Mouse (Mus musculus) embryonic facial prominence, embryonic 13.5 days (tissue): ENCODE results near the gene Mast4. TPM values are rescaled to one million over a fixed set of nuclear protein-coding genes. Genes with fewer than 3 reads are reported as not detected.

Experiments used
- ATAC-seq: fragments of 200-750 bp; cut with Nextera tagmentation; 2 replicates; pipeline ENCODE4 v1.8.0; 2017; ENCODE audit warnings: low read depth; ENCODE audit not compliant: insufficient number of reproducible peaks, insufficient read depth, low FRiP score, low TSS enrichment
- H3K27ac ChIP-seq: fragments of 300-500 bp; sonication (generic); 2 replicates; pipeline ENCODE4 v1.5.1; 2015; ENCODE audit warnings: moderate library complexity, mild to moderate bottlenecking, inconsistent platforms
- H3K27me3 ChIP-seq: fragments of 300-500 bp; sonication (generic); 2 replicates; pipeline ENCODE4 v1.6.1; 2015; ENCODE audit warnings: mild to moderate bottlenecking, inconsistent platforms
- H3K36me3 ChIP-seq: fragments of 300-500 bp; sonication (generic); 2 replicates; pipeline ENCODE4 v1.6.1; 2015; ENCODE audit warnings: mild to moderate bottlenecking, inconsistent platforms
- H3K4me1 ChIP-seq: fragments of 300-500 bp; sonication (generic); 2 replicates; pipeline ENCODE4 v1.6.1; 2015; ENCODE audit warnings: inconsistent platforms
- H3K4me2 ChIP-seq: fragments of 300-500 bp; sonication (generic); 2 replicates; pipeline ENCODE4 v1.6.1; 2015; ENCODE audit warnings: moderate library complexity, mild to moderate bottlenecking, inconsistent platforms
- H3K4me3 ChIP-seq: fragments of 300-500 bp; sonication (generic); 2 replicates; pipeline ENCODE4 v1.5.1; 2015; ENCODE audit warnings: mild to moderate bottlenecking, inconsistent platforms
- H3K9ac ChIP-seq: fragments of 300-500 bp; sonication (generic); 2 replicates; pipeline ENCODE4 v1.6.1; 2015; ENCODE audit warnings: mild to moderate bottlenecking, inconsistent platforms
- H3K9me3 ChIP-seq: fragments of 300-500 bp; sonication (generic); 2 replicates; pipeline ENCODE4 v1.6.1; 2016; ENCODE audit warnings: inconsistent platforms
- WGBS: fragments of 180-500 bp; shearing (Covaris S2); methylation state at CpG from one replicate; pipeline ENCODE4 v1.1.7; 2015; ENCODE audit warnings: mixed read lengths; 5-methylcytosine and 5-hydroxymethylcytosine counted together
- polyA plus RNA-seq: library from polyadenylated mRNA; unstranded; fragments of >200 nt; fragmentation: Nextera tagmentation; extraction: Ambion mirVana; gene quantifications from 2 replicates; pipeline ENCODE4 v1.2.1, GENCODE M21; 2015

Gene Mast4
- polyA plus RNA-seq, 1 experiment from 2014 or later: 28.6 TPM

DNA sequence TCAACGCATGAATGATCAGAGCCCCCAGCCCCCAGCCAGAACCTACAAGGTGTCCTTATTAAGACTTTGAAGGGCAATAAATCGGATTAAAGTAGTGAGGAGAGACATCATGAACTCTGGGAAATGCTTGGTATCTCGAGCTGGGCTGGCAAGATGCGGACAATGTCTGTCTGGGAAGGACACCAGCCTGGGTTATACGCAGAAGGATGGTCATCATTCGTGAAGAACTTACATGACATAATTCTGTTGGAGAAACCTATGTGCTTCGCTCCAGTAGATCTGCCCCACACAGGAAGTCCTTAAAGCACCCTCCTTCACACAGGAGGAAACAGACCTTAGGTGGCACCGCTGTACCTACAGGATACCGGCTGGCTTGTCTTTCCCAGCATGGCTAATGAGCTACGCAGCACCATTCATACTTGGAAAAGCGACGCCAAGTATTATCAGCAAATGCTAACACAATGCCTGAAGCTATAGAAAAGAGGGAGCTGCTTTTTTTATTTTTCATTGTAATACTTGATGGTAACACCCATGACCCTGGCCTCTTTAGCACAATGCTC is 456.5 kb downstream of the Mast4 start:
- Histone ChIP-seq H3K9me3 (no peaks in the 10 kb centered on the region), H3K36me3 (no peaks in the 10 kb centered on the region), H3K9ac (no peak overlapping the region), H3K4me1 (peaks cover 20% of the 10 kb centered on the region), H3K27ac (no peak overlapping the region), H3K27me3 (no peaks in the 10 kb centered on the region), H3K4me2 (no peak overlapping the region), H3K4me3 (no peak overlapping the region)
- no peak for ATAC-seq
- 85% methylated on average over 12 of the region's 12 CpGs for WGBS

- H3K4me1 ChIP-seq: peaks cover 20% of the 10 kb centered on the region
- ATAC-seq: no peak
- H3K4me2 ChIP-seq: no peak overlapping the region
- H3K9me3 ChIP-seq: no peaks in the 10 kb centered on the region
- H3K27me3 ChIP-seq: no peaks in the 10 kb centered on the region
- H3K4me3 ChIP-seq: no peak overlapping the region
- no peaks in the 10 kb centered on the region for H3K36me3 ChIP-seq
- 85% methylated on average over 8 of the region's 8 CpGs for WGBS
- H3K9ac ChIP-seq: no peak overlapping the region
- H3K27ac ChIP-seq: no peak overlapping the region
Observed at GRCm38 (mm10) chr13:102877154-102877553, 457.1 kb downstream of the Mast4 start.

GRCm38 (mm10) chr13:102875520-102875919 is 458.8 kb downstream of the Mast4 start:
- no peak for ATAC-seq
- Histone ChIP-seq H3K4me1 (peaks cover 20% of the 10 kb centered on the region), H3K9me3 (no peaks in the 10 kb centered on the region), H3K4me3 (no peak overlapping the region), H3K4me2 (no peak overlapping the region), H3K27me3 (no peaks in the 10 kb centered on the region), H3K36me3 (no peaks in the 10 kb centered on the region), H3K27ac (no peak overlapping the region), H3K9ac (no peak overlapping the region)
- 79% methylated on average over 8 of the region's 8 CpGs for WGBS

GRCm38 (mm10) chr13:102875144-102875476 is 459.2 kb downstream of the Mast4 start:
- no peak for ATAC-seq
- H3K27me3 ChIP-seq: no peaks in the 10 kb centered on the region
- H3K27ac ChIP-seq: no peak overlapping the region
- no peaks in the 10 kb centered on the region for H3K36me3 ChIP-seq
- H3K4me1 ChIP-seq: peaks cover 23% of the 10 kb centered on the region
- no peak overlapping the region for H3K9ac ChIP-seq
- H3K4me2 ChIP-seq: no peak overlapping the region
- H3K9me3 ChIP-seq: no peaks in the 10 kb centered on the region
- no peak overlapping the region for H3K4me3 ChIP-seq
- WGBS: 38% methylated on average over 3 of the region's 3 CpGs

- H3K9me3 ChIP-seq: no peaks in the 10 kb centered on the region
- ATAC-seq: 0 out of 2 replicates have a peak, but pooled peaks have one; percentile 37
- no peaks in the 10 kb centered on the region for H3K27me3 ChIP-seq
- H3K27ac ChIP-seq: no peak overlapping the region
- H3K4me2 ChIP-seq: no peak overlapping the region
- no peak overlapping the region for H3K4me3 ChIP-seq
- H3K4me1 ChIP-seq: peaks cover 23% of the 10 kb centered on the region
- H3K36me3 ChIP-seq: no peaks in the 10 kb centered on the region
- 71% methylated on average over 14 of the region's 14 CpGs for WGBS
- no peak overlapping the region for H3K9ac ChIP-seq
Observed at GRCm38 (mm10) chr13:102874465-102875143, 459.7 kb downstream of the Mast4 start.

DNA sequence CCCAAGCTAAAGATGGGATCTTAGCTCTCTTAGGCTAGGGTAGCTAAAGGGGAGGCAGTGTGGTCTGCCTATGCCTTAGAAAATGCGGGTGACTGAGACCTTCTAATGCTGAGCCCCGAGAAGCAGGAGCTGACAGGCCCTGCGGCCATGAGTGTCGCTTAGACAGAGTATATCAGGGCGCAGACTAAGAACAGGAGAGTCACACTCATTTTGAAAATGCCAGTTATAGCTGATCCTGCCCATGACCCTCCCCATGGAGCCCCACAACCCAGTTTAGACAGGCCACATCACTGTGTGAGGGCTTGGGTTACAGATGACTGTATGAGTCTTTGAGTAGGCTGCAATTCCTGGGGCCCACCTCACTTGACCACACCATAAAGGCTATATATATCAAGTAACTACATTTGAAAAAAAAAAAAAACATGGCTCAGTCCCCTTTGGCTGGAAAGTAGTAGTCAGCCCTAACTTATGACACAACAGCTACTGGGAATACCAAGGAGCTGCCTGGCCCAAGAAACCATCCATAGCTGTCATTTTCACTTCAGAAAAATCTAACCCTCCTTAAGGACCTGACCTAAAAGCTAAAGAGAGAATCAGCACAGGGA is 460.8 kb downstream of the Mast4 start:
- H3K27ac ChIP-seq: no peak overlapping the region
- H3K9me3 ChIP-seq: peaks cover 1% of the 10 kb centered on the region; the same call in 1 of the 2 replicates
- peaks cover 23% of the 10 kb centered on the region for H3K4me1 ChIP-seq
- no peak overlapping the region for H3K4me2 ChIP-seq
- 83% methylated on average over 5 of the region's 5 CpGs for WGBS
- H3K9ac ChIP-seq: no peak overlapping the region
- no peaks in the 10 kb centered on the region for H3K36me3 ChIP-seq
- H3K27me3 ChIP-seq: no peaks in the 10 kb centered on the region
- H3K4me3 ChIP-seq: no peak overlapping the region
- ATAC-seq: no peak

- Histone ChIP-seq H3K9me3 (peaks cover 4% of the 10 kb centered on the region; the same call in 1 of the 2 replicates), H3K4me1 (peaks cover 20% of the 10 kb centered on the region), H3K4me2 (no peak overlapping the region), H3K27ac (no peak overlapping the region), H3K27me3 (no peaks in the 10 kb centered on the region), H3K4me3 (no peak overlapping the region), H3K36me3 (no peaks in the 10 kb centered on the region), H3K9ac (no peak overlapping the region)
- 58% methylated on average over 11 of the region's 11 CpGs for WGBS
- no peak for ATAC-seq
Observed at GRCm38 (mm10) chr13:102871380-102872104, 462.8 kb downstream of the Mast4 start.

DNA sequence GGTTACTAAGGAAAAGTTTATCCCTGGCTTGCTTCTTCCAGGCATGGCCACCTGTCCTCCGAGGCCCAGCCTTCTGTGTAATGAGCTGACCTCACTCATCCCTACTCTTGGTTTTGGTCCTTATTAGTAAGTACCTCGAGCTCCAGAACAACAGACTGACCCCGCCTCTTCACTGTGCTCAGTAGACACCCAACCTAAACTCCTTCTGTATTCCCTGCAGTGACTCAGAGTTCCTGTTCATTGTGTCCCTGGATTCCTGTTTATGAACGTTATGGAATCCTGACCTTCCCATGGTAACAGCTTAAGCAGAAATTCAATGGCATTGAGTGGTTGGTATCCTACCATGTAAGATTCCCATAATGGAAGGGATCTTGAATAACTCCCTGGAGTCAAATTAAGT is 464.8 kb downstream of the Mast4 start:
- 84% methylated on average over 4 of the region's 4 CpGs for WGBS
- no peaks in the 10 kb centered on the region for H3K36me3 ChIP-seq
- H3K27me3 ChIP-seq: no peaks in the 10 kb centered on the region
- H3K9me3 ChIP-seq: peaks cover 4% of the 10 kb centered on the region; the same call in 1 of the 2 replicates
- H3K4me3 ChIP-seq: no peak overlapping the region
- no peak overlapping the region for H3K27ac ChIP-seq
- no peak overlapping the region for H3K4me2 ChIP-seq
- H3K4me1 ChIP-seq: peaks cover 24% of the 10 kb centered on the region
- no peak for ATAC-seq
- H3K9ac ChIP-seq: no peak overlapping the region

DNA sequence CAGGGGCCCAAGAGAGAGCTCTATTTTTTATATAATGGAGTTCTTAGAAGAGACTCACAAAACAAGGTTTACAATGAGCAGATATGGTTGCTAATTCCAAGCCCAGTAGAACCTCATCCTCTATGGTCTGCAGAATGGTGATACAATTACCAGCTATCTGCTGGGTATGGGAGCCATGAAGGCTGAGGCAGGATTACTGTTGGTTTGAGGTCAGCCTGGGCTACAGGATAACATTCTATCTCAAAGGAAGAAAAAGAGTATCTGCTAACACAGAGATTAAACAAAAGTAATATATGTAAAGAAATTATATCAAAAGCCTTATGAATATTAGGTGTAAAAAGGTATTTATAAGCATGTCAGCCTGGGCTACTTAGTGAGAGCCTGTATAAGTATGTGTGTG is 467.5 kb downstream of the Mast4 start:
- Histone ChIP-seq H3K4me1 (peaks cover 24% of the 10 kb centered on the region), H3K27me3 (no peaks in the 10 kb centered on the region), H3K4me2 (no peak overlapping the region), H3K36me3 (no peaks in the 10 kb centered on the region), H3K27ac (no peak overlapping the region), H3K9ac (no peak overlapping the region), H3K4me3 (no peak overlapping the region), H3K9me3 (peaks cover 4% of the 10 kb centered on the region; the same call in 1 of the 2 replicates)
- ATAC-seq: no peak

- no peaks in the 10 kb centered on the region for H3K36me3 ChIP-seq
- peaks cover 24% of the 10 kb centered on the region for H3K4me1 ChIP-seq
- H3K9ac ChIP-seq: no peak overlapping the region
- 60% methylated on average over 11 of the region's 11 CpGs for WGBS
- no peak for ATAC-seq
- no peak overlapping the region for H3K4me3 ChIP-seq
- no peaks in the 10 kb centered on the region for H3K27me3 ChIP-seq
- H3K9me3 ChIP-seq: peaks cover 4% of the 10 kb centered on the region; the same call in 1 of the 2 replicates
- no peak overlapping the region for H3K4me2 ChIP-seq
- peak overlapping the region; percentile 39; the same call in 1 of the 2 replicates for H3K27ac ChIP-seq
Observed at GRCm38 (mm10) chr13:102865971-102866724, 468.1 kb downstream of the Mast4 start.

DNA sequence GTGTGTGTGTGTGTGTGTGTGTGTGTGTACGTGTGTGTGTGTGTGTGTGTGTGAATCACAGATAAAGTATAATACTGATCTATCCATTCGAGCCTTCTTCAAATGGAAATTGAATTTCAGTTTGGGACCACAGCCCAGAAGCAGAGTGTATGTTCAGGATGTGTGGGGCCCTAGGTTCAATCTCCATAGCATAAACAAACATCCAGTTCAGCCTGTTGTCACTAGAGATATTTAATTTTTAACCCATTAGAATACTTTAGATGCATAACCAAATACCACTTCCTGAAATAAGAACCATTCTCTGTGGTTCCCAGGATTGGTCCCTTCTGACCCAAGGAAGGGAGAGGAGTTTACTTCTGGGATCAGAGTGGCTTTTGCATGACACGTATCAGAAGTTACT is 468.8 kb downstream of the Mast4 start:
- Histone ChIP-seq H3K9me3 (peaks cover 4% of the 10 kb centered on the region; the same call in 1 of the 2 replicates), H3K9ac (no peak overlapping the region), H3K27ac (peak overlapping the region; percentile 39; the same call in 1 of the 2 replicates), H3K4me1 (peaks cover 24% of the 10 kb centered on the region), H3K36me3 (no peaks in the 10 kb centered on the region), H3K4me2 (no peak overlapping the region), H3K4me3 (no peak overlapping the region), H3K27me3 (no peaks in the 10 kb centered on the region)
- 51% methylated on average over 3 of the region's 3 CpGs for WGBS
- ATAC-seq: no peak
